Mouse (Mus musculus): ENCODE results near the gene Ncf2.
"Not testable (repeated sequence)": the region's sequence is repeated elsewhere in the genome, so short reads cannot be mapped to it uniquely, and the experiment has no call there.

Gene Ncf2

DNA sequence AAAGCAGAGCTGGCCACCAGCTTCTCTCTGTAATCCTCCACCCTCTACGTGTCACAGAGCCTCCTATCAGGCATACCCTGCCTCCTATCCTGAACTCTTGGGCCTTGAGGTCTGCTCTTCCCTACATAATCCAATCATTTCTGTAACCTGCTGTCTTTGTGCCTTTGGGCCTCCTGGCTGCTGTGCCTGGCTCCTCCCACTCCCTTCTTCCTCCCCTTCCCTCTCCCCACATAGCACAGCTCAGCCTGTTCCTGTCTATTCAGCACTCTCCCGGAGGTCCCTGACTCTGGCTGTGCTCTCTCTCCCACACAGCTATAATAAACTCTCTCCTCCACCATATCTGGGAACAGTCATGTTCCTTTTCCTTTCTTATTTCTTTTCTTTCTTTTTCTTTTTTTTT is at the start of gene Ncf2:
Gene Ncf2 (plus strand): TSS at position 298 of the 400 bp plus-strand sequence.
- no peak for DNase-seq (ENCODE audit: low spot score)

DNA sequence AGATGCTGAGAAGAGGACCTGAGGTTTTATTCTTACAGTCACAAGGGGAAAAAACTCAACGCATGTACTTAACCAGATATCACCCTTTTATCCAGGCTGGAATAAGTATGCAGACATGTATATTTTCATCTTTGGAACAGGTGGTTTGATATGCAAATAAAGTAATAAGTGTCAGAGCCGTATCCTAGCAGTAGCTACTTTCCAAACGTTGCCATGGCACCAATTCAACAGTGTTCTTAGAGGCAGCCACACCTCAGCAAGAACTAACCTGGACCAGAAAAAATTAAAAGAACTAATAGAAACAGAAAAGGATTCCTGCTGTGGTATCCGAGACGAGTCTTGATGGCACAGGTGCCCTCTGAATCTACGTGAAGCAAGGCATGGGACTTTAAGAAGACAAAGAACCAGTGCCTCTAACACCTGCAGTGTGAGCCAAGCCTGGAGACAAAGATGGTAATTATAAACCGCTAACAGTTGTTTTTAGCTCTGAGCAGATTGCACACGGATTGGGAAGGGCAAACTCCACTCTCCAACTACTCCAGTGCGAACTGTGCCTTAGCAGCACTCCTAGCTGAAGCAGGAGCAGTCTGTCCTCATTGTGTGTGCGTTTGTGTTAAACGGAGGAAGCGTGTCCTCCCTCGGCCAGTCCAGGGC is 49.6 kb upstream of the Ncf2 start, which contains the start of gene Apobec4:
Gene Apobec4 (plus strand): TSS at position 240 of the 654 bp plus-strand sequence.
- DNase-seq (ENCODE audit: low spot score) = no peak

DNA sequence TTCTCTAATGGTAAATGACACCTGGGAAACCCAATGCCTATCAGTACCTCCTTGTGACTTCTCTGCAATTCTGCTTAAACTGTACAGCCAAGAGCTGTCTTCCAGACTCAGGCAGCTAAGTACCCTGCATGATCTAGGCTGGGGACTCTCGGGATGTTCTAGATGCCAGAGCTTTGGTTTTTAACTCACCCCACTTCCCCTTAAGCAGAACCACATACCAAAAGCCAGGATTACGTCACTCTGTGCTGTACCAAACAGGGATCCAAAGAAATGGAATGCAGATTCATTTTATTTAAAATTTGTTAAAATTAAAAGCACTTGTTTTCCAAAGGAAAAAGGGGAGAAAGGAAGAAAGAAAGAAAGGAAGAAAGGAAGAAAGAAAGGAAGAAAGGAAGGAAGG is 38.2 kb upstream of the Ncf2 start:
- DNase-seq (ENCODE audit: low spot score) = no peak

DNA sequence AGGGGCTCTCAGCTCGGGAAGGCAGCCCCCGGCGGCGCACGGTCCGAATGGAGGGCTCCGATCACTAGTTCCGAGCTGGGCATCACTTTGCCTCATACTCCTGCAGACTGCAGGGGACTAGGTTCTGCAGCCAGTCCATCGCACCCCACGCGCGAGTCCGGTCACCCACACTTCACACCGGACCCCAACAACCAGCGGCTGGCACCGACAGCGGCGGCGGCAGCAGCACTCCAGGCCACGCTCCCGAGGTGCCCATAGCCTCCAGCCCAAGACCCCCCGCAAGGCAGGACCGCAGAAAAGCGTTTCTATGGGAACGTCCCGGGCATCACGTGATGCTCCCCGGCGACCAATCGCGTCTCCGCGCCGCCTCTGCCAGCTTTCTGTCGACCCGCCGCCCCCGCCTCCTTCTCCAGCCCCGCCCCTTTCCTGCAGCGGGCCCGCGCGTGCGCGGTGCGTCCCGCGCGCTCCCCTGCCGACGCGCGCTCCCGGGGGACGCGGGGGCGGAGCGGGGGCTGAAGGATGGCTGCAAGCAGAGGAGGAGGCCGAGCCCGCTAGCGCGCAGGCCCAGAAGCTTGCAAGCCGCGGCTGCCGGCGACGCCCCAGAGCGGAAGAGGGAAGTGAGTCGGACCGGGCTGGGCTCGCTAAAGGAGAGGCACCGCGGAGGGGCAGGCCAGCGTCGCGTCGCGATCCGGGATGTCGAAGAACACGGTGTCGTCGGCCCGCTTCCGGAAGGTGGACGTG is 33.8 kb upstream of the Ncf2 start, which contains the start of the genes Rgl1 and Arpc5:
Gene Rgl1 (minus strand): TSS at position 320 of the 741 bp plus-strand sequence.
Gene Arpc5 (plus strand): TSS at position 511 of the 741 bp plus-strand sequence.
- peak; percentile 97 for DNase-seq (ENCODE audit: low spot score)

DNA sequence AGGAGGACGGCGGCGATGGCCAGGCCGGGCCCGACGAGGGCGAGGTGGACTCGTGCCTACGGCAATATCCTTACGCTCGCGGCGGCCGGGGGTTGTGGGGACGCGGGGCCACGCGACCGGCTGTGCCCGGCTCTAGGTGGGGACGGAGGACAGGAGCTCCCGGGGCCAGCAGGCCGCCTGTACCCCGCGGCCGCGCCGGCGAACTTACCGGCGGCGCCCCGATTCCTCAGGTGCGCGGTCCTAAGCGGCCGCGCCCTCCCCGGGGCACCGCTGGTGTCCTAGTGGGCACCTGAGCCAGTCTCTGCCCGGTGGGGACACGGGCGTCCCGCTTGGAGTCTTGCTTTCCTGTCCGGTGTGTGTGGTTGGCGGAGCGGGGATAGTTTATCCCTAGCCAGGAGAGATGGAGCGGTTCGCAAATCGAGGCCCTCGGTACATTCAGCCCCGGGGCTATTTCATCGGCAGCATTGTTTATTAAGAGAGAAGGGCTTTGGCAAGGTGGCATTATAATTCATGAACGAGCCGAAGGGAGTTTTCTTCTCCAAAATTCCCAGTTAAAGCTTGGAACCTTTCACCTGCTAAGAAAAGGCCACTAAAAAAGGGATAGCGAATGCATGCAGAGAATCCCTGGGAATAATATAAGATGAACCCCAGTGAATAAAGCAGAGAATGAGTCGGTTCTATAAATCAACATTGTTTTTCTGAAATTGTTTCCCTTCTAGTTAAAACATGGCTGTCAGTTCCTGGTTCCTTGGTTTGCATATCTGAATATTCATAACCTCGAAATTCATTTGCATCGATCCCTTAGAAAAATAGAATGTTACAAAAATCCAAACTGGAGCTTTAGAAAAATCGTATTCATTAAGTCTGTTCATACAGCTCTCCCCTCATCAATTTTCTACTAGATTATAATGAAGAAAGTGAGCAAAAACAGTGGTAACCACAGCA is 32.9 kb upstream of the Ncf2 start:
- peak; percentile 46 for DNase-seq (ENCODE audit: low spot score)

DNA sequence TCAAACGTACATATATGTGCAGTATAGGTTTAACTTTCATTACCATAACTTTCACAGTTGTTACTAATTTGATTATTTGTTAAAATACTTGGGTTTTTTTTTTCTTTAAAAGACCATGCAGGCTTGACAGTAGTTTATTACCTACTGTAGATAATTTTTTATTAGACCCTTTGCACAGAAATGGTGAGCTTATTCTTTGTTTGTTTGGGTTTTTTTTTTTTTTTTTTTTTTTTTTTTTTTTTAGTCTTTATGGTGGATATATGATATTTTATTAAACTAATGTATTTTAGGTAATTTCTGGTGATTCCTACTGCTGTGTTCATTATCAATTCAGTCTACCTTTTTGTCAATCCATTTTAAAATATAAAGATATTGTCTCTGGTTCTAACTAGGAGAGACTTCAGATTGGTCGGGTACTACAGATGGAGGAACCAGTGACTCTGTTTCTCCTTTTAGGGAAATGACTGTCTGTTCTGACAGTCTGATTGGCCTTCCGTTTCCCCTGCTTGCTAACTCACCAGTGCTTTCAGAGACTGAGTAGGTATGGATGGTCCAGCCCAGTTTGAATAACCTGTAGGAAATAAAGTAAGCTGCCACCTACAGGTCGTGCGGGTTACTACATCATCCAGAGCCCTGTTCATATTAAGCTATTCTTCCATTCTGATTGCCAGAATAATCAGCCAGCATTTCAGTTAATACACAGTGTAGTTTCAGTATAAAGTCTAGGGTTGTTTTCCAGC is 32.1 kb upstream of the Ncf2 start:
- peak; percentile 88 for DNase-seq (ENCODE audit: low spot score)

DNA sequence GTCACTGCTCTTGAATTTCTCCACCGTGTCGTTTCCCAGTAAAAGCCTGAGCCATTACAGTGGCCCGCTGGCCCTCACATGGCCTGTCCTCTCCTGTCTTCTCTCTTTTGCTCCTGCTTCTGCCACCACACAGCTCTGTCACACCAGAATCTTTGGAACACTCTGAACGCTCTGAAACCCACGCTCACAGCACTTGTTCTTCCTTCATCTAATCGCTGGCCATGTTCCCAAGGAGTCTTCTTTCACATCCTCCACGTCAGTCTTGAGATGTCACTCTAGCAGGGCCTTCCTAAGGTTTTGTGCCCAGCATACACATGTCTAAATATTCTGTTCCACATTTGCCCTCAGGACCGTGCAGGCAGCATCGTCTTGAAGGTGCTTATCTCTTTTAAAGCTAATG is 29.0 kb upstream of the Ncf2 start:
- no peak for DNase-seq (ENCODE audit: low spot score)

DNA sequence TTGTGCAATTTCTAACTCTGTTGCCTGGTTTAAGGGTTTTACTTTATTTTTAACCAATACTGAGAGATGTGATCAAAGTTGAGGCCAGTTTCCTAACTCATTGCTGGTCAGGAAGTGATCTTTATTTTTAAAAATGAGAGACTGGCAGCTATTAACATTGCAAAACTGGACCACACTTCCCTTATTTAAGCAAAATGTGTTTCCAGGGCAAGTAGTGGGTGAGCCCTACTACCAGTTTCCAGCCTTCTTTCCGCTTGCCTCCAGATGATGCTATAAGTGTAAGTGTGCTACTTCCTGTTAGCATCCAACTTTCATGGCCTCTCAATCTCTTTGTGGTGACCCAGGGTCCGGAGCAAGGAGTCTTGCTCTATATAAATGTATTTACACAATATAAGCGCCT is 25.4 kb upstream of the Ncf2 start:
- DNase-seq (ENCODE audit: low spot score) = not testable (repeated sequence)

DNA sequence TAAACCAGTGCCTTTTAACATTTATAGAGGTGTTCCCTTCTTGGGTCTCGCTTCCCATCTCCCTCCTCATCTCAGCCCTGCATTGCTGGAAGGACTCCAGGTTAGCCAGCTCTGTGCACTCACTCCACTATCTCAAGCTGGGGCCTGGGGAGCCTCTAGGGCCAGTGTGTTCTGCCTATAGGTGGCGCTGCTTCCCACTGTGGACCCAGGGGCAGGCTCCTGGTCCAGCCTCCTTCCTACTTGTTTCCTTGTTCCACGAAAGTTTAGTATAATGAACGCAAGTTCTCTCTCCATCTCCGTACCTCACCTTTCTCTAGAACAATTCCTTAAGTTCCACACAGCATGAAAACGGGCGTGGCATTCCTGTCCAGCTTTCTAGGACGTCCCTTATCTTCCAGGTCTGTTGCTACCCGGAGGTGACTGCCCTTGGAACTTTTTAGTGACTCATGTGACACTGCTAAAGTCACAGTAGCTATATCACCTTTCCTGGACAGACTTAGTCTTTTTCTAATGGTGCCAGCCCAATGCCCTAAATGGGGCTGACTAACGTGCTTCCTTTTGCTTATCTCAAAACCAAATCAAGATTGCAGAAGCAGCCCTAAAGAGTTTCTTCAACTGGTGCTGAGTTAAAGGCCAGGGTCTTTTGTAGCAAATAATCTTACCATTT is 20.8 kb upstream of the Ncf2 start:
- peak; percentile 75 for DNase-seq (ENCODE audit: low spot score)

DNA sequence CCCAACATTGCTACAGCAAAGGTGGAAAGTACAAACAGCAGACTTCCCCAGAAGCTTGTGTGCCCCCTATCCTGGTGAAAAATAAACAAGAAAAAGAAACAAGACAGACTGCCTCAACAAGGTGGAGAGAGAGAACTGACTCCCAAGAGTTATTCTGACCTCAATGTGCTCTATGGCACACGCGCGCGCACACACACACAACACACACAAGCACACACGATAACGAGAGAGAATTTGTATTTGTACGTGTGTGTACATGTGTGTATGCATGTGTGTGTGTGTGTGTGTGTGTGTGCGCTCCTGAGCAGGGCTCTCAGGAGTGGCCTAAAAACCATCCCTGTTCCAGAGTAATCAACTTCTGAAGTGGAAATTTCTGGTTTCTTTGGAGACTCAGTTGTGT is 15.4 kb upstream of the Ncf2 start:
- no peak for DNase-seq (ENCODE audit: low spot score)

DNA sequence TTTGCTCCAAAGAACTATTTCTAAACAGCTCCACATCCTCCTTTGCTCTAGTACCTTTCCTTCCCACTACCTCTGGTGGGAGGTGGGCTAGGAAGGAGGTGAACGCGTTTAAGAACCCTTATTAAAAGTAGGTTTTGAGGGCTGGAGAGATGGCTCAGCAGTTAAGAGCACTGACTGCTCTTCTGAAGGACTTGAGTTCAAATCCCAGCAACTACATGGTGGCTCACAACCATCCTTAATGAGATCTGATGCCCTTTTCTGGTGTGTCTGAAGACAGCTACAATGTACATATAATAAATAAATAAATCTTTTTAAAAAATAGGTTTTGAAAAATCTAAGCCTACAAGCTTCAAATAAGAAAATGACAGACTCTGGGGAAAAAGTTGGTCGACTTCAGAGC is 14.5 kb upstream of the Ncf2 start:
- not testable (repeated sequence) for DNase-seq (ENCODE audit: low spot score)

DNA sequence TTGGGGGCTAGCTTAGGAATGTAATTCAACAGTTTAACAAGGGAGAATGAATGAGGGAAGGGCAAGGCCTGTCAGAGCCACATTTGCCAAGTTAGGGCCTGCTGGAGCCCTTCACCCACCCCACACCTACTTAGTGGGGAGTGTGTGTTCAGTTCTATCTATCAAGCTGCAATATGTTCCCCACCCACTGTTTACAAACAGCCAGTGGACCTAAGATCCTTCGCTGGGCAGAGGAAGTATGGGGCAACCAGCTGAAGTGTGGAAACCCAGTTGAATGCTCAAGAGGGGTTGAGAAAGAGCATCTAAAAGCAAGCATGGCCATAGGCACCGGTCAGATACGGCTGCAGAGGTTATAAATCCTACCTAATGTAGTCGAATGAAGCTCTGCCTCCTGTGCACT is 13.0 kb upstream of the Ncf2 start:
- no peak for DNase-seq (ENCODE audit: low spot score)

DNA sequence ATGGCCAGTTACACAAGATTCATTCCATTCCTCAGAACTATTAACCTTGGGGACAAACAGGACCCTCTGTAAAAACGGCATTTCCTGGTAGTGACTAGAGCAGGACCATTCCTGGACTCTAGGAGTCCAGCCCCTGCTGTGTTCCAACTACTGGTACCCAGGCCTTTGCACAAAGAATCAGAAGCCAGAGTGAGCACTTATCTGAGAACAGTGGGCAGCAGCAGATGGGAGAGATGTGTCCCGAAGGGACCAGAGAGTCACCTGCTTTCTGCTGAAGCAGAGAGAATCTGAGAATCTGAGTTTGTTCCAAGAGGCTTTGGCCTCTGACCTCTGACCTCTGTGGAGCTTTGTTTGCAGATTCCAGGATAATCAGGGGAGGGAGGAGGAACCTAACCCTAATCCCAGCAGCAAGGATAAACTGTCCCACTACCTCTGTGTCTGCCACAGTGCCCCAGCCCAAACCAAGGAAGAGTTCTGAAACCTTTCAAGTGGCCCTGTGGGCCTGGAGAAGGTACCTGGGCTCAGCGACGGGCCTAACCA is 11.8 kb upstream of the Ncf2 start:
- no peak for DNase-seq (ENCODE audit: low spot score)

DNA sequence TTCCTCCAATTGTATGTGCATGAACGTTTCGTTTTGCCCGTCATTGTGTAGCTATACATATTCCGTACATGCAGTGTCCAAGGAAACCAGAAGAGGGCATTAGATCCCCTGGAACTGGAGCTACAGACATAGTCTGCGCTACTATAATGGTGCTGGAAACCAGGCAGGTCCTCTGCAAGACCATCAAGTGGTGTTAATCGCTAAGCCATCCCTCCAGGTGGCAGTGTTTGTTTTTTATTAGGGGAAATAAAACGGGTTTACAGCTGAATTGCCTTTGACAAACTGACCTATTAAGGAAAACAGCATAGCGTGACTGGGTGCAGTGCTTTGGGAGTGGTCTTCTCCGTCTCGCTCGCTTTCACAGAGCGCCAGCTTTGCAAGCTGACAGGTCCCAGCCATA is 9.7 kb upstream of the Ncf2 start:
- DNase-seq (ENCODE audit: low spot score) = peak; percentile 13

DNA sequence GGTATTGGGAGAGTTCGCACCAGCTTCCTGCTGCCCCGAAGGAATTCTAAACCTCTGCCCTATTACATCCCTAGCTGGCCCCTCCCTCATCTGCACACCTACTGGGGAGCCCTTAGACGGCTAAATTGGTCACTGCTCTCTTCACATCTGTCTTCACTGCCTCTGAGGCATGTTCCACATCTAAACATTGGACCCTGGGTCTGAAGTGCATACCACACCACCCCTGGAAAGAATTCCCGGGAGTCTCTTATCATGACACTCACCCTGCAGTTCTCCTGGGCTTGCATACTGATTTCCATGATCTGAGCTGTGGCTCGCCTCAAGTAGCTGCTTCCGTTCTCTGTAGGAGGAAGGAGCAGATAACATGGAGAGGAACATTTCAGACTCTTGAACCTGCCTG is 9.2 kb upstream of the Ncf2 start:
- no peak for DNase-seq (ENCODE audit: low spot score)

DNA sequence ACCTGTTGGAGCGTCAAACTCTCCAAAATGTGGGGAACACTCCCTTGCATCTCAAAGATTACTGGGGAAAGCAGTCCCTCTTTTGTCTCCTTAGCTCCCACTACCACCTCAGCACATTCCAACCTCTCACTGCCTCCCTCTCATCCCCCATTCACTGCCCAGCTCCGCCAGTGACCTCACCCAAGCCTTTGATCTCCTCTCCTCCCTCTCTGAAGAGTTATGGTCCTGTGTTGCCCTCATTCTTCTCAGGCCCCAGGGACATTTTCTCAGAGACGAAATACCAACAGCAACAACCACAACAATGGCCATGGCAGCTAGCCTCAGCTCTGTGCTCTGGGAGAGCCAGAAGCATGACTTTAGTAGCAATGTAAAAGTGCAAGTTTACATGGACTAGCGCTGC is 8.7 kb upstream of the Ncf2 start:
- DNase-seq (ENCODE audit: low spot score) = no peak

DNA sequence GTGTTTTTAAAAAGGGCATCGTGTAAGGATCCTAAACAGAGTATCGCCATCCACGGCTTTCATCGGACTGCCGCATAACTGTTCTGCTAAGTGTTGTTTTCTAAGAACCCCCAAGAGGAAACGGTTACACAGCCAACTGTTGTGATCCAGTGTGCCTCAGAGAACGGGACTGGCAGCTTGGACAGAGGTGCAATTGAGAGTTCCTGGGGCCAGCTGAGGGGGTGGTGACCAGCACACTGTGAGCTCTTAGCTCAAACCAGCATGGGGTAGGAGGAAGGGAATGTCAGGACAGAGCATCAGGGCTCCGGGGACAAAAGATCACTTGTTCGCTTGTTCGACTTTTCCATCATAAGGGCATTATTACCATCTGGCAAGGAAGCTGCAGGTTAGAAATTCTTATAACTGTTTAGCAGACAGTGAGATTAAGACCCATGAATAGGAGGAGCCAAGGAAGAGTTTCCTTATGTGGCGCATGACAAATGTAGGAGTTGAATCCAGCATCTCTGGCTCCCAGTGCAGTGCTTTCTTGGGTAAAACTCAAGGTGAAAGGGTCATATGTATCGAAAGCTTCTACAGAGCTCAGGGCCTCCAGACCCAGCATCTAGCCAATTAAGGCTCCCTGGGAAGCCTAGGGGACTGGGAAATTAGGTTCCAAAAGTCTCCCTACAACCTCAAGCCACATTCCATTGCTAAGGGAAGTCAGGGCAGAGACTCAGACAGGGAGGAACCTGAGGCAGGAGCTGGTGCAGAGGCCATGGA is 7.1 kb upstream of the Ncf2 start:
- no peak for DNase-seq (ENCODE audit: low spot score)

DNA sequence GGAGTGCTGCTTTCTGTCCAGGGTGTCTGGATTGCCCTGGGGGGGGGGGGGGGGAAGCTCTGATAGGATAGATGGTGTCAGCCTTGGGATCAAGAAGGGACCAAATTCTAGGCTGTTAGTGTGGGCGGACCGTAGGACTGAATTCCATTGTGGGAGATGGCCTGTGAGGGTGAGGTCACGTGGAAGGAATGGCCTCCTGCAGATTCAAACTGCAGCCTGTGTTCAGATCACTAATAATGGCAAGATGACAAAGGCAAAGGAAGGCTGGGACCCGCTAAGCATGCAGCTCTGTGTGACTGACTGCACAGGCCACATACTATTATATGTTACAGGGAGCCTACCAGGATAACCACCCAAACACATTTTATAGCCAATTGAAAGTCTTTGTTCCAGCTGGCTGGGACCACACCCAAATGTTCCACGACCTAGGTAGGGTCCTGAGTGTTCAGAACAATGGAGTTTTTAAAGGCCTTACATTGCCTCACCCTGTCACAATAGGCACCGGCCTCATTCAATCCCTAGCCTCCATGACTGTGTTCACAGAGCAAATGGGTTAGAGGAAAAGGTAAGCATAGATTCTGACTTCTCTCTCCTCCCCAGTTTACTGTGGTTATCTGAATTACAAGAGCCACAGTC is 6.4 kb upstream of the Ncf2 start:
- no peak for DNase-seq (ENCODE audit: low spot score)

DNA sequence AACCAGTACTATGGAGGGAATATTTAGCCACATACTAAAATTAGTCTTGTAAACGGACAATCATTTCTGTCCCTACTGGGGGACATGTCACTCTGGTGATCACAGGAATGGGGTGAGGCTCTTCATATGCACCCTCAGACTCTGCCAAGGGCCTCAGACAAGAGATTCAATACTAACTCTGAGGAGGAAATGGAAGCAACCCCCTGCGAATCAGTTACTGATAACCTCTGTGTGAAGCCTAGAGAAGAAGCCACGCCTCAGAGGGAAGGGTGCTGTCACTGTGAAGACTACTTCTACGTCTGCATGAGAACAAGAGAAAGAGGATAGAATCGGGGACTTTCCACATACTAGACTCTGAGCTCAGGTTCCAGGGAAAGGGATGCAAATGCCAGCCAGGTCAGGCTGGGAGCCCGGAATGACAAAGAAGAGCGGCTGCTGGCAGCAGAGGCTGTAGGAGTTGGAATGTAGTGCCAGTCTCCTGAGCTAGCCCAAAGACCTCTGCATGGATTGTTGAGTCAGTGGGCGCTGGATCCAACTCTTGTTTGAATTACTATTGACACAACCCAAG is 4.2 kb upstream of the Ncf2 start:
- DNase-seq (ENCODE audit: low spot score) = no peak
